Mouse (Mus musculus): ENCODE results near the gene Faf1. TPM values are rescaled to one million over a fixed set of nuclear protein-coding genes. Genes with fewer than 3 reads are reported as not detected.

Faf1 gene
- polyA plus RNA-seq, 2 experiments: 7.3 to 16.6 TPM

DNA sequence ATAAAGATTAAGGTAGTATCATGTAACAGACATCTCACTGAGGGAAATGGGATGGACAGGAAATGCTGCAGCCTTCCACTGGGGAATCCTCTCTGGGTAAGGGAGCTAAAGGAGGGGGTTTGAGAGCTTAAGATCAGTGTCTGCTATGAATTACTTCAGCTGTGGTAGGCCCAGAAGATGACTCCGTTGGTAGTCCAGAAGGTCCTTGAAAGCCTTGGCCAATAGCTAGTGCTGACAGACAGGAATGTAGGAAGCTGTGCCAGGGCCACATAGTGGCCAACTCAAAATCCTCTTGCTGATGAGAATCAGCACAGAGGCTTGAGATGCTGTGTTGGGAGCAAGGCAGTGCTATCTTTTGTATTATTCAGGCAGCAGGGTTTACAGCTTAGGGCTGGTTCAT lies 59.4 kb downstream of the Faf1 start:
- no peak for ATAC-seq (ENCODE audit: insufficient read depth)
- Histone ChIP-seq H3K9ac (replicated peaks) (no peak overlapping the region), H3K36me3 (replicated peaks; ENCODE audit: control insufficient read depth, insufficient read depth, low read depth) (no peaks in the 10 kb centered on the region; the same call in 1 of the 2 replicates), H3K27me3 (ENCODE audit: control insufficient read depth, insufficient read depth, low read length) (no peaks in the 10 kb centered on the region), H3K4me3 (ENCODE audit: insufficient read depth in 1 of 2, low read depth in 2 of 2, low read length in 2 of 2) (no peak overlapping the region), H3K4me1 (replicated peaks; ENCODE audit: control insufficient read depth in 2 of 2, insufficient read depth in 2 of 2, low read length in 1 of 2) (peaks cover 0 to 2% of the 10 kb centered on the region in 2 experiments; a peak in 1 of 4 replicates), H3K27ac (no peak overlapping the region), H3K4me2 (ENCODE audit: low read depth) (no peak overlapping the region), H3K9me3 (ENCODE audit: control insufficient read depth, low read length) (no peaks in the 10 kb centered on the region)
- WGBS (ENCODE audit: insufficient replicate concordance): 77% methylated on average over 1 of the region's 1 CpGs
- no peak for DNase-seq (ENCODE audit: low read depth in 3 of 3, low spot score in 3 of 3)
- TF ChIP-seq CTCF (IDR thresholded peaks at IDR 0.05; ENCODE audit: low read depth): no peak
- no peak for TF ChIP-seq EP300 (IDR thresholded peaks at IDR 0.05; ENCODE audit: low read depth)

DNA sequence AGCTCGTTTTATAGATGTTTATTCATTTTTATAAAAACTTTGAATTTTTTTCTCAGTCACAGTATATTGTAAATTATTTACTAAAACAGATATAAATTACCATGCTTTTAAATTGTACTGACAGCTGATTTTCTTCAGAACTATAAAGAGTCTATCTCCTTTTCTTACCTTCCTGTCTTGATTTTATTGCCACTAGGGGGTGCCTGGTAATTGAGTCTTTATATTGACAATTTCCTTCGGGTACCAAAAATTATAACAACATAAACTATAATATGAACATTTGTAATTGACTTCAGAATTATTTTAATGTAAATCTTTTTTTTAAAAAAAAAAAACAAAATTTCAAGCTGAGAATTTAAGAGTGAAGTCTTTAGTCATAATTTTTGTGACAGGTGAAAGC lies 67.6 kb downstream of the Faf1 start:
- WGBS (ENCODE audit: insufficient replicate concordance): 70% methylated on average over 2 of the region's 2 CpGs
- Histone ChIP-seq H3K27ac (no peak overlapping the region), H3K4me3 (ENCODE audit: insufficient read depth in 1 of 2, low read depth in 2 of 2, low read length in 2 of 2) (no peak overlapping the region), H3K27me3 (ENCODE audit: control insufficient read depth, insufficient read depth, low read length) (no peaks in the 10 kb centered on the region), H3K4me2 (ENCODE audit: low read depth) (no peak overlapping the region), H3K9ac (replicated peaks) (no peak overlapping the region), H3K36me3 (replicated peaks; ENCODE audit: control insufficient read depth, insufficient read depth, low read depth) (no peaks in the 10 kb centered on the region), H3K9me3 (ENCODE audit: control insufficient read depth, low read length) (no peaks in the 10 kb centered on the region), H3K4me1 (replicated peaks; ENCODE audit: control insufficient read depth in 2 of 2, insufficient read depth in 2 of 2, low read length in 1 of 2) (no peaks in the 10 kb centered on the region)
- ATAC-seq (ENCODE audit: insufficient read depth) (no peak), DNase-seq (ENCODE audit: low read depth in 3 of 3, low spot score in 3 of 3) (no peak)
- TF ChIP-seq CTCF (IDR thresholded peaks at IDR 0.05; ENCODE audit: low read depth) (no peak; the same call in 1 of the 2 replicates), EP300 (IDR thresholded peaks at IDR 0.05; ENCODE audit: low read depth) (no peak)

DNA sequence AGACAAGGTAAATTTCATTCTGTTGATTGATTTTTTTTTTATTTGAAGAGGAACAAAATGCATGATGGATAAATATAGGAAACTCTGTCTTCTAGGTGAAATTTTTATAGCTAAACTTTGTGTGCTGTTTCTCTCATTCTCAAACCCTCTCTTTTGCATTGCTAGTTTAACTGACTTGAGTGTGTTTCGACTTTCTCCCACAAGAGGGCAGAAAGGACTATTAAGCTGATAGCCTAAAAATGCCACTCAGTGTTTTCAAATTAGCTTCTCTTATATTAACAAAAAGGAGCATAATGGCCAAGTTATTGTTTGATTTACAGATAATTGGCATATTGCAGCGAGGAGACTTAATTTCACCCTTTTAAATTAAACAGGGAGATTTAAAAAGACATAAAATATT lies 82.6 kb downstream of the Faf1 start:
- DNase-seq (ENCODE audit: low read depth in 3 of 3, low spot score in 3 of 3) (peak in 2 of 3 experiments; percentile 2 to 11), ATAC-seq (ENCODE audit: insufficient read depth) (no peak)
- Histone ChIP-seq H3K4me3 (ENCODE audit: insufficient read depth in 1 of 2, low read depth in 2 of 2, low read length in 2 of 2) (no peak overlapping the region), H3K4me2 (ENCODE audit: low read depth) (no peak overlapping the region), H3K4me1 (replicated peaks; ENCODE audit: control insufficient read depth in 2 of 2, insufficient read depth in 2 of 2, low read length in 1 of 2) (no peaks in the 10 kb centered on the region), H3K9ac (replicated peaks) (no peak overlapping the region), H3K36me3 (replicated peaks; ENCODE audit: control insufficient read depth, insufficient read depth, low read depth) (no peaks in the 10 kb centered on the region), H3K9me3 (ENCODE audit: control insufficient read depth, low read length) (no peaks in the 10 kb centered on the region), H3K27me3 (ENCODE audit: control insufficient read depth, insufficient read depth, low read length) (no peaks in the 10 kb centered on the region), H3K27ac (no peak overlapping the region)
- TF ChIP-seq CTCF (IDR thresholded peaks at IDR 0.05; ENCODE audit: low read depth) (peak; percentile 38; the same call in 1 of the 2 replicates), EP300 (IDR thresholded peaks at IDR 0.05; ENCODE audit: low read depth) (no peak)
- 44% methylated on average over 2 of the region's 2 CpGs for WGBS (ENCODE audit: insufficient replicate concordance)

DNA sequence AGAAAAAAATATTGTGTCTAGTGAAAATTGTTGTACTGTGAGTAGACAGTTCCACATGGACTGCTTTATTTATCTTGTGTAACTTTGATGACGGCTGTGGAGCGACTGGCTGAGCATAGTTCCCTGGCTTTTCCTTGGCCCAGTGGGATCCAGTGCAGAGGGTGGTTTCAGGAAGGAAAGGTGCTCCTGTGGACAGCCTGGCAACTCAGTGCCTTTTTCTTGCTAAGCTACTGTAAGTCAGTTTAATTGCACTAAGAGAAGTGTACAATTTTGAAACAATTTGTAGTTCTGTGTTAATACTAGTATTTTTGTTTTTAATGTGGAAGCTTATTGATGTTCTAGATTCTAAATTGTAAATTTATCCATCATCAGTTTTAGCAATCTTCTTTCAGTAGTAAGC lies 83.5 kb downstream of the Faf1 start:
- DNase-seq (ENCODE audit: low read depth in 3 of 3, low spot score in 3 of 3): no peak
- TF ChIP-seq CTCF (IDR thresholded peaks at IDR 0.05; ENCODE audit: low read depth) (no peak), EP300 (IDR thresholded peaks at IDR 0.05; ENCODE audit: low read depth) (no peak)
- no peak overlapping the region for H3K27ac ChIP-seq
- no peaks in the 10 kb centered on the region for H3K4me1 ChIP-seq (replicated peaks; ENCODE audit: control insufficient read depth in 2 of 2, insufficient read depth in 2 of 2, low read length in 1 of 2)
- WGBS (ENCODE audit: insufficient replicate concordance): 66% methylated on average over 2 of the region's 2 CpGs
- ATAC-seq (ENCODE audit: insufficient read depth): no peak
- H3K4me3 ChIP-seq (ENCODE audit: insufficient read depth in 1 of 2, low read depth in 2 of 2, low read length in 2 of 2): no peak overlapping the region
- H3K9me3 ChIP-seq (ENCODE audit: control insufficient read depth, low read length): no peaks in the 10 kb centered on the region
- no peak overlapping the region for H3K4me2 ChIP-seq (ENCODE audit: low read depth)
- H3K36me3 ChIP-seq (replicated peaks; ENCODE audit: control insufficient read depth, insufficient read depth, low read depth): no peaks in the 10 kb centered on the region
- no peaks in the 10 kb centered on the region for H3K27me3 ChIP-seq (ENCODE audit: control insufficient read depth, insufficient read depth, low read length)
- H3K9ac ChIP-seq (replicated peaks): no peak overlapping the region

DNA sequence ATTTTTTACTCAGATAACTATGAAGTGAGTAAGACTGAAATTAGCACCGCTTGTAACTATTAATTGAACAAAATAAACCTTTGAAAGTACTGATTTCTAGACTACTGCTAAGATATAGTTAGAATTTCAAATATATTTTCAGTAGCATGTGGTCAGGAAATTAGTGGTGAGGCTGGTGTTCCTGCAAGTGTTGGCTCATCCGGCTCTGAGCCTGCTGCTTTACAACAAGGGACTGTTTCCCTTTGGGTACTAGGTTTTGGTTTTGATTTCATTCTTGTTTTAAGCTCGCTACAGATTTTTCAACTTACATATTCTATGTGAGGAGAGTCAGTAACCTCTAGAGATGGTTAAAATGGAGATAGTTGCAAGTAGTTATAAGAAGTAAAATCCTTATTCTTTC lies 84.1 kb downstream of the Faf1 start:
- Histone ChIP-seq H3K4me3 (ENCODE audit: insufficient read depth in 1 of 2, low read depth in 2 of 2, low read length in 2 of 2) (no peak overlapping the region), H3K36me3 (replicated peaks; ENCODE audit: control insufficient read depth, insufficient read depth, low read depth) (no peaks in the 10 kb centered on the region), H3K4me1 (replicated peaks; ENCODE audit: control insufficient read depth in 2 of 2, insufficient read depth in 2 of 2, low read length in 1 of 2) (no peaks in the 10 kb centered on the region), H3K9me3 (ENCODE audit: control insufficient read depth, low read length) (no peaks in the 10 kb centered on the region), H3K27ac (no peak overlapping the region), H3K27me3 (ENCODE audit: control insufficient read depth, insufficient read depth, low read length) (no peaks in the 10 kb centered on the region), H3K4me2 (ENCODE audit: low read depth) (no peak overlapping the region), H3K9ac (replicated peaks) (no peak overlapping the region)
- TF ChIP-seq CTCF (IDR thresholded peaks at IDR 0.05; ENCODE audit: low read depth): no peak
- ATAC-seq (ENCODE audit: insufficient read depth) (no peak), DNase-seq (ENCODE audit: low read depth in 3 of 3, low spot score in 3 of 3) (no peak)
- WGBS (ENCODE audit: insufficient replicate concordance): 57% methylated on average over 3 of the region's 3 CpGs

Data from liver, embryonic 14.5 days (tissue).